In genomic region chr11:80080381-80080825, GRCm38 (mm10) we compare ENCODE assay signal across 8 mouse cellular contexts. TPM values are rescaled to one million over a fixed set of nuclear protein-coding genes. Genes with fewer than 3 reads are reported as not detected.
A peak's percentile ranks its signal among the peaks of the same experiment; 100 is the strongest.
DNase-seq lines count a peak whose midpoint lies in the region; ATAC-seq lines count a peak whose summit lies in the region.

No protein-coding gene starts in this region.

- DNase-seq in cerebellum, adult 9-10 months = peak; percentile 43
- DNase-seq in cerebellum, postnatal 25 days = no peak
- DNase-seq in urinary bladder, postnatal 14 days (ENCODE audit: low spot score) = peak; percentile 26
- no peak for DNase-seq in urinary bladder, postnatal 10 days (ENCODE audit: low spot score)
- no peak for DNase-seq in right cerebral cortex, postnatal 25 days

- peak overlapping the region; percentile 88 for H3K27ac ChIP-seq in hindbrain, embryonic 12.5 days
- peak overlapping the region; percentile 98 for H3K27ac ChIP-seq in lung, embryonic 15.5 days

- H3K9me3 ChIP-seq in hindbrain, embryonic 12.5 days (replicated peaks) = no peaks in the 10 kb centered on the region
- no peaks in the 10 kb centered on the region for H3K9me3 ChIP-seq in lung, embryonic 15.5 days

- H3K4me3 ChIP-seq in hindbrain, embryonic 12.5 days = peak overlapping the region; percentile 89
- peak overlapping the region; percentile 90 for H3K4me3 ChIP-seq in lung, embryonic 15.5 days

- peaks cover 7% of the 10 kb centered on the region; the same call in 1 of the 2 replicates for H3K4me1 ChIP-seq in hindbrain, embryonic 12.5 days
- peaks cover 15% of the 10 kb centered on the region for H3K4me1 ChIP-seq in lung, embryonic 15.5 days

- H3K9ac ChIP-seq in hindbrain, embryonic 12.5 days = peak overlapping the region; percentile 94
- peak overlapping the region; percentile 99 for H3K9ac ChIP-seq in lung, embryonic 15.5 days

- under 1% methylated on average over 30 of the region's 32 CpGs for WGBS in hindbrain, embryonic 12.5 days
- under 1% methylated on average over 32 of the region's 32 CpGs for WGBS in lung, embryonic 15.5 days

- no peak; the same call in 1 of the 2 replicates for ATAC-seq in hindbrain, embryonic 12.5 days (ENCODE audit: low FRiP score)
- ATAC-seq in lung, embryonic 15.5 days (ENCODE audit: borderline replicate concordance, extremely low read depth, low FRiP score, low TSS enrichment) = peak; percentile 58
- ATAC-seq in monocyte, adult 5-6 weeks (replicated peaks; ENCODE audit: insufficient number of reproducible peaks, low FRiP score, low TSS enrichment, poor library complexity, severe bottlenecking) = no peak

- H3K27me3 ChIP-seq in hindbrain, embryonic 12.5 days = no peaks in the 10 kb centered on the region
- no peaks in the 10 kb centered on the region for H3K27me3 ChIP-seq in lung, embryonic 15.5 days

- H3K36me3 ChIP-seq in hindbrain, embryonic 12.5 days = no peaks in the 10 kb centered on the region
- H3K36me3 ChIP-seq in lung, embryonic 15.5 days = no peaks in the 10 kb centered on the region

- peak overlapping the region; percentile 73 for H3K4me2 ChIP-seq in hindbrain, embryonic 12.5 days (replicated peaks)
- peak overlapping the region; percentile 72 for H3K4me2 ChIP-seq in lung, embryonic 15.5 days

RNA-seq across cellular contexts. Expression of gene Crlf3, which starts 0.4 kb away (rescaled TPM):
- 29.9 and 30.1 TPM in 2 replicates for polyA plus RNA-seq in hindbrain, embryonic 12.5 days (2016; fragmentation: Nextera tagmentation; extraction: Ambion mirVana)
- polyA plus RNA-seq in lung, embryonic 15.5 days (2015; fragmentation: Nextera tagmentation; extraction: Ambion mirVana) = 40.8 and 43.9 TPM in 2 replicates
- 144 to 183 TPM (median 162 TPM) in 3 replicates for total RNA-seq in monocyte, adult 5-6 weeks (2017)

RNA-seq across cellular contexts. Expression of gene Atad5, which starts 8.8 kb away (rescaled TPM):
- polyA plus RNA-seq in hindbrain, embryonic 12.5 days (2016; fragmentation: Nextera tagmentation; extraction: Ambion mirVana) = 11.1 and 11.7 TPM in 2 replicates
- polyA plus RNA-seq in lung, embryonic 15.5 days (2015; fragmentation: Nextera tagmentation; extraction: Ambion mirVana) = 10.8 and 11.4 TPM in 2 replicates
- total RNA-seq in monocyte, adult 5-6 weeks (2017) = 3.5 to 5.8 TPM (median 4.6 TPM) in 3 replicates

Comparison
In these comparisons a context has a peak if more than half of its experiments do, and no peak if none do; other contexts are left out.
1. DNase-seq: peak in cerebellum, adult 9-10 months (single experiment) and urinary bladder, postnatal 14 days (single experiment); none in cerebellum, postnatal 25 days (0 of 2), urinary bladder, postnatal 10 days (single experiment) and right cerebral cortex, postnatal 25 days (single experiment).